Mouse (Mus musculus): ENCODE data around the gene Spink4. TPM values are rescaled to one million over a fixed set of nuclear protein-coding genes. Genes with fewer than 3 reads are reported as not detected.

Gene Spink4
- polyA plus RNA-seq, 1 experiment from 2014 or later = not detected

DNA sequence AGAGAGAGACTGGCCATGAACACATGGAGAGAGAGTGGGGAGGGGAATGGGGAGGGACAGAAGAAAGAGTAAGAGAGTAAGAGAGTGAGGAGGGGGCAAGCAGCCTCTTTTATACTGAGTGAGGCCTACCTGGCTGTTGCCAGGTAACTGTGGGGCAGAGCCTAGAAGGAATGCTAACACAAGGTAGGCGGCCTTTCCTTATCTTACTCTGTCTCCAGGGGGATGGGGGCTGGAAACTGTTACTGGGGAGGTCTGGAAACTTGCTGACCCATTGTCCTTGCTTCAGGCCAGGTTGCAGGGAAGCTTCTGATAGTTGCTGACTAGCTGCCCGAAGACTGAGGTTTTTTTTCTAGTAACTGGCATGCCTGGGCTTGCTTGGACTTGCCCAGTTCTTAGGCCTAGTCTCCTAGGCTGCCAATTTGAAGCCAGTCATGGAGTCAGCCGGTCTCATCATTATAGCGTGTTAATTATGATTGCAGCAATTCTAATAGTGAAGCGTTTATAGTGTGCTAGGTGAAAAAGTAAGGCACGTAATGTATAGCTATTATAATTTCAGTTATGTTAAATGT, 21.3 kb upstream of the Spink4 start:
- no peak for DNase-seq (ENCODE audit: low spot score)
- H3K27ac ChIP-seq = no peak overlapping the region
- H3K36me3 ChIP-seq (replicated peaks; ENCODE audit: control insufficient read depth, insufficient read depth) = no peaks in the 10 kb centered on the region
- H3K4me1 ChIP-seq (replicated peaks; ENCODE audit: control insufficient read depth, insufficient read depth, low read length) = no peaks in the 10 kb centered on the region
- H3K4me3 ChIP-seq (replicated peaks; ENCODE audit: low read length) = no peak overlapping the region
- no peak overlapping the region for H3K4me2 ChIP-seq (replicated peaks)
- H3K9me3 ChIP-seq (ENCODE audit: control insufficient read depth, low read length) = no peaks in the 10 kb centered on the region
- no peak overlapping the region for H3K9ac ChIP-seq
- ATAC-seq (ENCODE audit: low FRiP score) = no peak
- H3K27me3 ChIP-seq (ENCODE audit: control insufficient read depth, insufficient read depth, low read length) = no peaks in the 10 kb centered on the region
- 82% methylated on average over 6 of the region's 6 CpGs for WGBS

DNA sequence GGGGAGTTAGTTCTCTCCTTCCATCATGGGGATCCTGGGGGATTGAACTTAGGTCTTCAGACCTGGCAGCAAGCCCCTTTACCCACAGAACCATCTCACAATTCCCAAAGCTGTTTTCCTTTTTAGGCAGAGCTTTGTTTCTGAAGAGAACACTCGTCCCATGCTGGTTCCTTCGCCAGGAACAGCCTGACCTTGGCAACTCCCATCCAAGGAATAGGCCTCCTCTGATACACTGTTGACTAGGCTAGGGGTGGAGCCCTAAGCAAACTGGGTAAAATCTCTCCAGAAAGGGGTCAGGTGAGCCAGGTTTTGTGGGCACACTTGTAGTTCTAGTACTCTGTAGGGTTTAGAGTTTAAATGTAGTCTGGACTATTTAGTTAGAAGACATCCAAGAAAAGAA, 20.6 kb upstream of the Spink4 start:
- Histone ChIP-seq H3K36me3 (replicated peaks; ENCODE audit: control insufficient read depth, insufficient read depth) (no peaks in the 10 kb centered on the region), H3K4me1 (replicated peaks; ENCODE audit: control insufficient read depth, insufficient read depth, low read length) (no peaks in the 10 kb centered on the region), H3K9me3 (ENCODE audit: control insufficient read depth, low read length) (no peaks in the 10 kb centered on the region), H3K27me3 (ENCODE audit: control insufficient read depth, insufficient read depth, low read length) (no peaks in the 10 kb centered on the region), H3K27ac (no peak overlapping the region), H3K4me3 (replicated peaks; ENCODE audit: low read length) (no peak overlapping the region), H3K4me2 (replicated peaks) (no peak overlapping the region), H3K9ac (no peak overlapping the region)
- ATAC-seq (ENCODE audit: low FRiP score) = no peak
- 60% methylated on average over 2 of the region's 2 CpGs for WGBS
- DNase-seq (ENCODE audit: low spot score) = no peak

DNA sequence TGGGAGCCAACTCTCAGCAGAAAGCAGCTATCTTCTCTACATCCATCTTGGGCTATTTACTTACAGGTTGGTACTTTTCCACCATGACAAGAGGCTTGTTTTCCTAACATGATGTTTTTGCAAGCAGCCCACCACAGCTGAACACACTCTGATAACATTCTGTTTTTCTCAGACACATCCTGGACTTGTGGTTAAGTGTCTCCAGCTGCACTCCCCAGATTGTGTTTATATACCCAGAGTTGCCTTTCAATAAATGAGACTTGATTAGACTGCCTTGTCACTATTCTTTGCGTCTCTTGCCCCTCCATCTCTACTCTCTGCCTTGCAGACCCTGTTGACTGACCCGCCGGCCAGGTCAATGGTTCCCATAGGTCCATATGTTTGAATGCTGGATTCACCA, 19.8 kb upstream of the Spink4 start:
- Histone ChIP-seq H3K36me3 (replicated peaks; ENCODE audit: control insufficient read depth, insufficient read depth) (no peaks in the 10 kb centered on the region), H3K27me3 (ENCODE audit: control insufficient read depth, insufficient read depth, low read length) (no peaks in the 10 kb centered on the region), H3K9ac (no peak overlapping the region), H3K4me3 (replicated peaks; ENCODE audit: low read length) (no peak overlapping the region), H3K4me2 (replicated peaks) (no peak overlapping the region), H3K4me1 (replicated peaks; ENCODE audit: control insufficient read depth, insufficient read depth, low read length) (no peaks in the 10 kb centered on the region), H3K27ac (no peak overlapping the region), H3K9me3 (ENCODE audit: control insufficient read depth, low read length) (no peaks in the 10 kb centered on the region)
- ATAC-seq (ENCODE audit: low FRiP score) (no peak), DNase-seq (ENCODE audit: low spot score) (no peak)
- 97% methylated on average over 3 of the region's 3 CpGs for WGBS

DNA sequence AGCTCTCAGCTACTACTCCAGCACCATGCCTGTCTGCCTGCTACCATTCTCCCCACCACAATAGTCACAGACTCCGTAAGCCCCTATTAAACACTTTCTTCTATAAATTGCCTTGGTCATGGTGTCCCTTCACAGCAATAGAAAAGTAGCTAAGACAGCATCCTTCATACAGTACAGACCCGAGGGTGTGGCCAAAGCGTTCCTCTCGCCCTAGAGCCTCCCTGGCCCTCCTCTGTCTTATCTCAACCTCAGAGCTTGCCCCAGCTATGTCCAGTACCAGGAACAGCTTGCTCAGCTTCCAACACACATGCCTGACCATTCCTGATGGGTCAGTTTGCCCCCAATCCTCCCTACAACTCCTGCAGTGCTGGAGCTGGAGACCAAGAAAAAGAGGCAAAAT, 19.2 kb upstream of the Spink4 start:
- DNase-seq (ENCODE audit: low spot score) (no peak), ATAC-seq (ENCODE audit: low FRiP score) (no peak)
- Histone ChIP-seq H3K27me3 (ENCODE audit: control insufficient read depth, insufficient read depth, low read length) (no peaks in the 10 kb centered on the region), H3K9ac (no peak overlapping the region), H3K4me2 (replicated peaks) (no peak overlapping the region), H3K36me3 (replicated peaks; ENCODE audit: control insufficient read depth, insufficient read depth) (no peaks in the 10 kb centered on the region), H3K9me3 (ENCODE audit: control insufficient read depth, low read length) (no peaks in the 10 kb centered on the region), H3K4me1 (replicated peaks; ENCODE audit: control insufficient read depth, insufficient read depth, low read length) (no peaks in the 10 kb centered on the region), H3K4me3 (replicated peaks; ENCODE audit: low read length) (no peak overlapping the region), H3K27ac (no peak overlapping the region)
- WGBS = 91% methylated on average over 4 of the region's 4 CpGs

DNA sequence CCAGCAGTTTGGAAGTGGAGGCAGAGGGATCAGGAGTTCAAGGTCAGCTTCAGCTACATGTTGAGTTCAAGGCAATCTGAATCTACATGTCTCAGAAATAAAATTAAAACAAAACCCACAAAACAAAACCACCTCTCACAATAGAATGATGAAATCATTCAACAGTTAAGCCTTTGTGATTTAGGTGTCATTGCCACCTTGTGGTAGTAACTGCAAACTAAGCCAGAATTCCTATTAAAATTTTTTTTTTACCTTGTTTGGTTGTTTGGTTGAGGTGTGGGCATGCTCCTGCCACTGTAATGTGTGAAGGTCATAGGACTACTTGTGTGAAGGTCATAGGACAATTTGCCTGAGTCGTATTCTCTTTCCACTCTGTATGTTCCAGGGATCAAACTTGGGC, 13.6 kb upstream of the Spink4 start:
- no peak overlapping the region for H3K4me3 ChIP-seq (replicated peaks; ENCODE audit: low read length)
- ATAC-seq (ENCODE audit: low FRiP score) (no peak), DNase-seq (ENCODE audit: low spot score) (peak; percentile 47)
- H3K27ac ChIP-seq = no peak overlapping the region
- no peaks in the 10 kb centered on the region for H3K36me3 ChIP-seq (replicated peaks; ENCODE audit: control insufficient read depth, insufficient read depth)
- H3K9ac ChIP-seq = no peak overlapping the region
- 52% methylated on average over 1 of the region's 1 CpGs for WGBS
- no peaks in the 10 kb centered on the region for H3K4me1 ChIP-seq (replicated peaks; ENCODE audit: control insufficient read depth, insufficient read depth, low read length)
- H3K9me3 ChIP-seq (ENCODE audit: control insufficient read depth, low read length) = no peaks in the 10 kb centered on the region
- H3K4me2 ChIP-seq (replicated peaks) = no peak overlapping the region
- H3K27me3 ChIP-seq (ENCODE audit: control insufficient read depth, insufficient read depth, low read length) = no peaks in the 10 kb centered on the region

DNA sequence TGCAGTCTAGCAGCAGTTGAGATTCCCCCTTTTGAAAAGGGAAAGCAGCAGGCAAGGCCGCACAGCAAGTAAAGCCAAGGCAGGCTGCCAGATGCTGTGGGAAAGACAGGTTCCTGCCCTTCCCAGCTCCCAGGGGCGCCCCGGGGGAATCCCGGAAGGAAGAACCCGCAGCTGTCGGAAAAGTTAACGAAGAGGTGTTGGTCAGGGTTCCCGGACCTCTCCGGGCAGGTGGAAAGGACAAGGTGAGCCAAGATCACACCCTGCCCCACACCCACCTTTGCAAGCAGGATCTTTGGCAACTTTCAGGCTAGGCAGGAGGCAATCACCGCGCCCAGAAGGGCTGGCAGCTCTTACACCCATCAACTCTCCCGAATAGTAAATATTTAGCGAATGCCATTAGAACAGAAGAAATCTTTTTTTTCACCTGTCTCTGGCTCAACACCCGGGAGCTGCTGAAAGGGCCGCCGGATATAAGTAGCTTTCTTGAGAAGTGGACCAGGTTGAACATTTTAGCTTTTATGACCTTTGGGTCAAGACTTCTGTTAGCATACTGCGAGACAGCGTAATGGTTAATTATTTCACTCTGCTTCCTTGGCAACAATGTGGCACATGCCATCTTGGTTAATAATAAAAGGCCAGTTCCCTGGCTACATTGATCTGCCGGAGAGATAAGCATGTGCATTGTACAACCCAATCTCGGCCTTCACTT, 11.4 kb upstream of the Spink4 start:
- no peaks in the 10 kb centered on the region for H3K9me3 ChIP-seq (ENCODE audit: control insufficient read depth, low read length)
- ATAC-seq (ENCODE audit: low FRiP score) (no peak), DNase-seq (ENCODE audit: low spot score) (peak; percentile 30)
- no peaks in the 10 kb centered on the region for H3K4me1 ChIP-seq (replicated peaks; ENCODE audit: control insufficient read depth, insufficient read depth, low read length)
- no peaks in the 10 kb centered on the region for H3K27me3 ChIP-seq (ENCODE audit: control insufficient read depth, insufficient read depth, low read length)
- H3K36me3 ChIP-seq (replicated peaks; ENCODE audit: control insufficient read depth, insufficient read depth) = no peaks in the 10 kb centered on the region
- no peak overlapping the region for H3K27ac ChIP-seq
- no peak overlapping the region for H3K9ac ChIP-seq
- WGBS = 52% methylated on average over 20 of the region's 20 CpGs
- H3K4me3 ChIP-seq (replicated peaks; ENCODE audit: low read length) = no peak overlapping the region
- H3K4me2 ChIP-seq (replicated peaks) = no peak overlapping the region

DNA sequence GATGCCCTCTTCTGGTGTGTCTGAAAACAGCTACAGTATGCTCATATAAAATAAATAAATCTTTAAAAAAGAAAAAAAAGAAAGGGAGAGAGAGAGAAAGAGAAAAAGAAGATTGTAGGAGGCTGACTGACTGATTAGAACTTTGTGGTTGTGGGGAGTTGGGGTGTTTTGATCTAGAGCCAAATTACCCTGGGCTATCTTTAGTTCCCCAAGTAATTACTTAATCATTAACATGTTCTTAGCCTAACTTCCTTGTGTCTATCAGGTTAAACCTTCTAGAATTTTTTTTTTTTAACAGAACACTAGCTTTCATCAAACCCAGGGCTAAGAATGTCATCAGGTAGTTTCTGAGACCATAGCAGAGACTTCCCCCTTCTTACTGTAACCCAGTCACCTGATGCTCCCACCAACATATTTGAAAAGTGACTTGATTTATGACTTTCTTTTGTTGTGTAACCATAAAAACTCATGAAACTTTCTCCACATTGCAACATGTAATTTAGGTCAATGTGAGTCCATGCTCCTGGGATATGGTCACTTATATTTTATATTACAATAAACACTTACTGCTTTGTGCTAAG, 5.5 kb upstream of the Spink4 start:
- no peaks in the 10 kb centered on the region for H3K4me1 ChIP-seq (replicated peaks; ENCODE audit: control insufficient read depth, insufficient read depth, low read length)
- DNase-seq (ENCODE audit: low spot score) (no peak), ATAC-seq (ENCODE audit: low FRiP score) (no peak)
- H3K4me2 ChIP-seq (replicated peaks) = no peak overlapping the region
- H3K9me3 ChIP-seq (ENCODE audit: control insufficient read depth, low read length) = no peaks in the 10 kb centered on the region
- H3K27ac ChIP-seq = no peak overlapping the region
- H3K4me3 ChIP-seq (replicated peaks; ENCODE audit: low read length) = no peak overlapping the region
- H3K36me3 ChIP-seq (replicated peaks; ENCODE audit: control insufficient read depth, insufficient read depth) = no peaks in the 10 kb centered on the region
- no peaks in the 10 kb centered on the region for H3K27me3 ChIP-seq (ENCODE audit: control insufficient read depth, insufficient read depth, low read length)
- H3K9ac ChIP-seq = no peak overlapping the region

DNA sequence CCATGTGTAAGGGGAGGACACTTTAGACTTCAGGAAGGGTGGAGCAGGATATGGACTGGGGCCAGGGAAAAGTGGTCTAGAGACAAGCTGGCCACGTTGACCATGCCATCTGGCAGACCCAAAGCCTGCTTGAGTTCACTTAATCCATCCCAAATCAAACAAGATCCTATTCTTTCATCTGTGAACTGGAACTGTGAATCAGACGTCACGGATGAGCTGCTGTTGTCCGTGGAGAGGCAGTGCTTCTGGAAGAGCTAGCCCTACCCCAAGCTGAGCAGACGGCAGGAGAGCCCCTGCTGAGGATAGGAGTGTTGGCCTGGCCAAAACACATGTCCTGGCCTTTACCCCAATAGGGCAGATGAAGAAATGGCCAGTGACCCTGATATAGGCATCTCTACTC, 3.9 kb upstream of the Spink4 start:
- Histone ChIP-seq H3K4me3 (replicated peaks; ENCODE audit: low read length) (no peak overlapping the region), H3K9ac (no peak overlapping the region), H3K4me1 (replicated peaks; ENCODE audit: control insufficient read depth, insufficient read depth, low read length) (no peaks in the 10 kb centered on the region), H3K36me3 (replicated peaks; ENCODE audit: control insufficient read depth, insufficient read depth) (no peaks in the 10 kb centered on the region), H3K27ac (no peak overlapping the region), H3K27me3 (ENCODE audit: control insufficient read depth, insufficient read depth, low read length) (no peaks in the 10 kb centered on the region), H3K9me3 (ENCODE audit: control insufficient read depth, low read length) (no peaks in the 10 kb centered on the region), H3K4me2 (replicated peaks) (no peak overlapping the region)
- 58% methylated on average over 5 of the region's 5 CpGs for WGBS
- ATAC-seq (ENCODE audit: low FRiP score) (no peak), DNase-seq (ENCODE audit: low spot score) (no peak)

DNA sequence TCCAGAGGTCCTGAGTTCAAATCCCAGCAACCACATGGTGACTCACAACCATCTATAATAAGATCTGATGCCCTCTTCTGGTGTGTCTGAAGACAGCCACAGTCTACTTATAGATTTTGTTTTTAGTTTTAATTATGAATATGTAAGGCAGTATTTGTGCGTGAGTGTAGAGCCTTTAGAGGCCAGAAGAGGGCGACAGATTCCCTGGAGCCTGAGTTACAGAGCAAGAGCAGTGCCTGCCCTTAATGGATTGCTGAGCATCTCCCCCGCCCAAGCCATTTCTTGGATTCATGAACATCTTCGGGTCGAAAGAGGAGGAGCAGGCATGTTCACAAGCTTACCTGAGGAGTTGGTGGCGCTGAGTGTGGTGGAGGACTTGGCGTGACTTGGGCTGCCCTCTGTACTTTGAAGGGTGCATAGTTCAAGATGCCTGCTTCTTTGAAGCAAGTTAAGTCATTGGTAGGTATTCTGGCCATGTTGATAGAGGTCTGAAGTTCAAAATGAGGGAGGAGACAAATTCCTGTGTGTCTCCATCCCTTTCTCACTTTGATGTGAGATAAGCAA, 3.2 kb upstream of the Spink4 start:
- H3K27ac ChIP-seq = no peak overlapping the region
- no peak overlapping the region for H3K4me2 ChIP-seq (replicated peaks)
- no peak overlapping the region for H3K9ac ChIP-seq
- no peaks in the 10 kb centered on the region for H3K36me3 ChIP-seq (replicated peaks; ENCODE audit: control insufficient read depth, insufficient read depth)
- no peaks in the 10 kb centered on the region for H3K27me3 ChIP-seq (ENCODE audit: control insufficient read depth, insufficient read depth, low read length)
- 91% methylated on average over 7 of the region's 7 CpGs for WGBS
- DNase-seq (ENCODE audit: low spot score) (no peak), ATAC-seq (ENCODE audit: low FRiP score) (no peak)
- H3K9me3 ChIP-seq (ENCODE audit: control insufficient read depth, low read length) = no peaks in the 10 kb centered on the region
- H3K4me1 ChIP-seq (replicated peaks; ENCODE audit: control insufficient read depth, insufficient read depth, low read length) = no peaks in the 10 kb centered on the region
- H3K4me3 ChIP-seq (replicated peaks; ENCODE audit: low read length) = no peak overlapping the region
